Mouse (Mus musculus): Measurements from ENCODE around the gene Casr. TPM values are rescaled to one million over a fixed set of nuclear protein-coding genes. Genes with fewer than 3 reads are reported as not detected.

Gene Casr
- total RNA-seq (2014; rRNA removed) (1.3 and 1.5 TPM in 2 replicates), polyA plus RNA-seq (2015; fragmentation: Nextera tagmentation; extraction: Ambion mirVana) (0.33 and 0.52 TPM in 2 replicates)

DNA sequence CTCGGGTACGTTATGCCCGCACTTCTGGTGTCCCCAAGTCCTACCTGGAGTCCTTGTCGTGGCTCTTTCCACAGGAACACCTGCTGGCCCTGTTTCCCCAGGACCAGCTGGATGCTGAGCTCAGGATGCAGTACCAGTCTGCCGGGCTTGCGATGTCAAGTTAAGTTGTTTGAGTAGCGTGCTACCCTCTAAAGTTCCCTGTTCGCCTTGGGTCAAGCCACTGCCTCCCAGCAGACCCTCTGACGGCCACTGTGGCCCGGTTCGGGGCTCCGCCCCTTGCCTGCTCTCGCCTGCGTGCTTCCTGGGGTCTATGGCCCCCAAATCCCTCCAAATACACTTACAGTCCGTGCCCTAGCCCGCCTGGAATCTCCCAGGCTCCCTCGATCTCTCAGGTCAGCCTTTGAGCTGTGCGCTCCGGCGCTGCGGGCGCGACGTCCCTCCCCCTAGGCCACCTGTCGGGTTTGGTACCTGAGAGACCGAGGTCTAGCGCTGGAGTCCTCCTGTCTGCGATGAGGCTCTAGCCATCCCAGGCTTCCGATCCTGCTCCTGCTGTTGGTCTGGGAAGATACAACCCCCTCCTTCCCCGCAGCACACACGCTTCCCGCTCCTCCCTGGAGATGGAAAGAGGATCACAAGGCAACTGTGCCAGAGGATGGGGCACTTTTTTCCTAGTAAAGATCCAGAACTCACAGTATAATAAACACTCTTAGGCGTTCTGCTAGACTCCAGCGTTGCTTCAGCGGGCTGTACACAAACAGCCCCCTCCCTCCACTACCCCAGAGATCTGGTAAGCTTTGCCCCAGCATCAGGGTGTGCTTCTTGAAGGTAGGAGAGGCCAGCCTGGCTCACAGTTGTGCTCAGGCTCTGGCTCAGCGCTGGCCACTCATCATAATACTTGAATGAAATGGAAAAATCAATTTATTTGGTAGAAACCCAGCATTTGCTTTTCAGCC, at the start of gene Casr:
Gene Casr (minus strand): TSS at position 756 of the 953 bp plus-strand sequence.
- Histone ChIP-seq H3K27ac (ENCODE audit: low read depth, low read length) (no peak within 1 kb of the TSS), H3K36me3 (ENCODE audit: insufficient read depth, low read length) (no peaks in the 10 kb centered on the region), H3K4me1 (ENCODE audit: insufficient read depth, low read length) (0 out of 2 replicates have a peak, but pooled peaks cover 5% of the 10 kb centered on the region), H3K27me3 (ENCODE audit: insufficient read depth, low read length) (peaks cover 6% of the 10 kb centered on the region; the same call in 1 of the 2 replicates), H3K4me2 (ENCODE audit: low read depth, low read length, poor library complexity, severe bottlenecking) (peak within 1 kb of the TSS; percentile 98), H3K9me3 (ENCODE audit: low read length) (no peaks in the 10 kb centered on the region), H3K4me3 (ENCODE audit: low read depth, low read length) (peak within 1 kb of the TSS; percentile 47), H3K9ac (replicated peaks; ENCODE audit: low read length, poor library complexity, severe bottlenecking) (peak within 1 kb of the TSS; percentile 24; the same call in 1 of the 2 replicates)
- no peak for TF ChIP-seq CTCF (IDR thresholded peaks at IDR 0.05)
- ATAC-seq (ENCODE audit: low FRiP score) (peak; percentile 44), DNase-seq (ENCODE audit: low spot score) (no peak)
- WGBS = 3% methylated on average over 36 of the region's 36 CpGs

DNA sequence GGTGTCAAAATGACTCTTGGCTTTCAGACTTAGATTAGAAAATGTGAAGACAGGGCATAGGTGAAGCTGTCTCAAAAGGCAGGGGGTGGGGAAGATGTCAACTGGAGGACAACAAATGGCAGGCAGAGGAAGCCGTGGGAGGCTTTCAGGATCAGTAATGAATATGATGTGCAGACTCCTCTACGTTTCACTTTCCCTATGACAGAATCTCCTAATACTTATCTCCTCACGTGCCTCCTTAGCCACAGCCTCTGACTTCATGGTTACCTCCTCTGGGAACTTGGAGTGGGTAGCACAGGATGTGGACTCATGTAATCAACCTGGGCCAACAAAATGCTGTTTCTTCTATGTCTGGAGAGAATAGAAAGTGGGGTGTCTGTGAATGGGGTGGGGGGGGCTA, 40.7 kb upstream of the Casr start:
- H3K36me3 ChIP-seq (ENCODE audit: insufficient read depth, low read length) = no peaks in the 10 kb centered on the region
- H3K4me3 ChIP-seq (ENCODE audit: low read depth, low read length) = no peak overlapping the region
- DNase-seq (ENCODE audit: low spot score) (no peak), ATAC-seq (ENCODE audit: low FRiP score) (no peak)
- no peak overlapping the region for H3K4me2 ChIP-seq (ENCODE audit: low read depth, low read length, poor library complexity, severe bottlenecking)
- H3K9me3 ChIP-seq (ENCODE audit: low read length) = no peaks in the 10 kb centered on the region
- H3K27ac ChIP-seq (ENCODE audit: low read depth, low read length) = no peak overlapping the region
- no peak for TF ChIP-seq CTCF (IDR thresholded peaks at IDR 0.05)
- no peaks in the 10 kb centered on the region for H3K4me1 ChIP-seq (ENCODE audit: insufficient read depth, low read length)
- H3K27me3 ChIP-seq (ENCODE audit: insufficient read depth, low read length) = no peaks in the 10 kb centered on the region
- no peak overlapping the region for H3K9ac ChIP-seq (replicated peaks; ENCODE audit: low read length, poor library complexity, severe bottlenecking)
- 82% methylated on average over 3 of the region's 3 CpGs for WGBS

- Histone ChIP-seq H3K4me2 (ENCODE audit: low read depth, low read length, poor library complexity, severe bottlenecking) (no peak overlapping the region), H3K27me3 (ENCODE audit: insufficient read depth, low read length) (no peaks in the 10 kb centered on the region), H3K27ac (ENCODE audit: low read depth, low read length) (no peak overlapping the region), H3K4me3 (ENCODE audit: low read depth, low read length) (no peak overlapping the region), H3K9me3 (ENCODE audit: low read length) (no peaks in the 10 kb centered on the region), H3K4me1 (ENCODE audit: insufficient read depth, low read length) (no peaks in the 10 kb centered on the region), H3K9ac (replicated peaks; ENCODE audit: low read length, poor library complexity, severe bottlenecking) (no peak overlapping the region), H3K36me3 (ENCODE audit: insufficient read depth, low read length) (no peaks in the 10 kb centered on the region)
- WGBS = 77% methylated on average over 4 of the region's 4 CpGs
- DNase-seq (ENCODE audit: low spot score) (no peak), ATAC-seq (ENCODE audit: low FRiP score) (no peak)
- TF ChIP-seq CTCF (IDR thresholded peaks at IDR 0.05) = no peak
These were observed 36.3 kb upstream of the Casr start for GRCm38 (mm10) chr16:36598265-36598664.

DNA sequence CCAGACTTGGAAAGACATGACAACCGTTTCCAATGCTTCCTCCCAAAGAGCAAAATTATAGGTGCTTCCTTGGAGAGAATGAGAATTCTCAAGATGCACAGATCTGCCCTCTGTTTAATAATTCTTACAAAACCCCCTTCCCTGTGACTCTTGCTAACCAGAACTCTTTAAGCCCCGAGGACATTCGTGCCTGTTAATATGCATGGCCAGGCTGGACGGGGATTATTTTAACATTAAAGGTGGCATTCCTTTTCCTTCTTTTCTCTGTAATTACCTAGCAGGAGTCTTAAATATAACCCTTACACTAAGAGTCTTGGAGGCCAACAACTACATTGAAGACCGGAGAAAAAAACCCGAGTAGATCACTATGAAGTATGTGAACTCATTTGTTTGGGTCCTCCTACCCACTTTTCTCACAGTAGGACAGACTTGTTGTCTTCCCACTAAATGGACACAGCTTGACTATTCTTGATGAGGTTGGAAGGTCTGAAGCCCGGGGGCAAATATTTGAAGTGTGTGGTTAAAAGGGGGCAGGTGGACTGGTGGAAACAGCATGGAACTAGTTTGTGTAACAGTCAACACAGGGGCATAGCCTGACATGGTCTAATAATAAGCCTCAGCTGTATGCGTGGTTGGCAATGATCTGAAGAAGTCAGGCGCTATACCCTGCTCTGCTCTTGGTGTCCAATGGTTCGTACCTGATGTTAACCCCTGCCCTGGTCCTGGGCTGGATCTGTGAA, 34.9 kb upstream of the Casr start:
- no peaks in the 10 kb centered on the region for H3K27me3 ChIP-seq (ENCODE audit: insufficient read depth, low read length)
- no peak overlapping the region for H3K4me2 ChIP-seq (ENCODE audit: low read depth, low read length, poor library complexity, severe bottlenecking)
- no peak overlapping the region for H3K27ac ChIP-seq (ENCODE audit: low read depth, low read length)
- H3K9me3 ChIP-seq (ENCODE audit: low read length) = no peaks in the 10 kb centered on the region
- H3K9ac ChIP-seq (replicated peaks; ENCODE audit: low read length, poor library complexity, severe bottlenecking) = no peak overlapping the region
- no peaks in the 10 kb centered on the region for H3K4me1 ChIP-seq (ENCODE audit: insufficient read depth, low read length)
- DNase-seq (ENCODE audit: low spot score) = no peak
- WGBS = 89% methylated on average over 10 of the region's 10 CpGs
- no peak for ATAC-seq (ENCODE audit: low FRiP score)
- TF ChIP-seq CTCF (IDR thresholded peaks at IDR 0.05) = no peak
- no peak overlapping the region for H3K4me3 ChIP-seq (ENCODE audit: low read depth, low read length)
- no peaks in the 10 kb centered on the region for H3K36me3 ChIP-seq (ENCODE audit: insufficient read depth, low read length)

- H3K9ac ChIP-seq (replicated peaks; ENCODE audit: low read length, poor library complexity, severe bottlenecking) = no peak overlapping the region
- WGBS = 91% methylated on average over 1 of the region's 1 CpGs
- H3K36me3 ChIP-seq (ENCODE audit: insufficient read depth, low read length) = no peaks in the 10 kb centered on the region
- no peaks in the 10 kb centered on the region for H3K27me3 ChIP-seq (ENCODE audit: insufficient read depth, low read length)
- no peak for ATAC-seq (ENCODE audit: low FRiP score)
- no peak overlapping the region for H3K4me3 ChIP-seq (ENCODE audit: low read depth, low read length)
- no peaks in the 10 kb centered on the region for H3K4me1 ChIP-seq (ENCODE audit: insufficient read depth, low read length)
- DNase-seq (ENCODE audit: low spot score) = no peak
- no peak for TF ChIP-seq CTCF (IDR thresholded peaks at IDR 0.05)
- H3K27ac ChIP-seq (ENCODE audit: low read depth, low read length) = no peak overlapping the region
- H3K9me3 ChIP-seq (ENCODE audit: low read length) = no peaks in the 10 kb centered on the region
- no peak overlapping the region for H3K4me2 ChIP-seq (ENCODE audit: low read depth, low read length, poor library complexity, severe bottlenecking)
These were observed 28.0 kb upstream of the Casr start for GRCm38 (mm10) chr16:36589898-36590297.
